Mouse (Mus musculus) E14TG2a.4 (cell line): ENCODE data around the gene Adk.

ENCODE experiments used
- CTCF ChIP-seq: conservative IDR thresholded peaks from 2 replicates; pipeline ENCODE4 v1.5.1; 2014; ENCODE audit warnings: low read length
- NANOG ChIP-seq: IDR thresholded peaks from 2 replicates; pipeline ENCODE4 v1.6.1; 2014; ENCODE audit warnings: borderline replicate concordance, low read length, mixed read lengths

GRCm38 (mm10) chr14:21383701-21384428 lies 331.5 kb downstream of the Adk start:
- no peak for TF ChIP-seq CTCF
- TF ChIP-seq NANOG: no peak
